Mouse (Mus musculus) adrenal gland, adult (tissue): ENCODE results near the gene Ezh1.

ENCODE experiments used
- DNase-seq, 2 experiments: peaks; one replicate each; pipeline ENCODE4 v3.0.0; 2022 to 2023; ENCODE audit warnings: low spot score in 1 of 2; ENCODE audit not compliant: inconsistent age in 2 of 2

Gene Ezh1

GRCm38 (mm10) chr11:101226065-101226701 lies at the start of gene Ezh1:
TSS of gene Ezh1 (minus strand) at chr11:101226463.
- peak; percentile 91 to 97 for DNase-seq

- no peak for DNase-seq
These were observed 49.0 kb upstream of the Ezh1 start for GRCm38 (mm10) chr11:101275309-101275708.

GRCm38 (mm10) chr11:101272446-101272845 lies 46.2 kb upstream of the Ezh1 start:
- no peak for DNase-seq

- DNase-seq, result no peak
These were observed 43.4 kb upstream of the Ezh1 start for GRCm38 (mm10) chr11:101269577-101270116.

- no peak for DNase-seq
These were observed 39.6 kb upstream of the Ezh1 start for GRCm38 (mm10) chr11:101265906-101266305.

GRCm38 (mm10) chr11:101264954-101265471 lies 38.8 kb upstream of the Ezh1 start:
- DNase-seq, result no peak

- no peak for DNase-seq
These were observed 37.7 kb upstream of the Ezh1 start for GRCm38 (mm10) chr11:101263989-101264280.

- peak in 1 of 2 experiments; percentile 70 for DNase-seq
These were observed 37.1 kb upstream of the Ezh1 start for GRCm38 (mm10) chr11:101263138-101263988.

GRCm38 (mm10) chr11:101262272-101262967 lies 36.2 kb upstream of the Ezh1 start:
- no peak for DNase-seq

- DNase-seq, result no peak
These were observed 34.6 kb upstream of the Ezh1 start for GRCm38 (mm10) chr11:101260826-101261380.

GRCm38 (mm10) chr11:101259948-101260825 lies 33.9 kb upstream of the Ezh1 start, which contains the start of gene Wnk4:
TSS of gene Wnk4 (plus strand) at chr11:101260567.
- DNase-seq, result peak; percentile 68 to 84

GRCm38 (mm10) chr11:101259261-101259712 lies 33.0 kb upstream of the Ezh1 start:
- DNase-seq, result no peak

GRCm38 (mm10) chr11:101255826-101256775 lies 29.8 kb upstream of the Ezh1 start:
- no peak for DNase-seq

- DNase-seq, result peak; percentile 87 to 96
These were observed 27.5 kb upstream of the Ezh1 start, which contains the start of gene Vps25 for GRCm38 (mm10) chr11:101253613-101254389. TSS of gene Vps25 (plus strand) at chr11:101253707.

- peak in 1 of 2 experiments; percentile 64 for DNase-seq
These were observed 26.7 kb upstream of the Ezh1 start for GRCm38 (mm10) chr11:101252941-101253340.

- no peak for DNase-seq
These were observed 24.8 kb upstream of the Ezh1 start for GRCm38 (mm10) chr11:101251031-101251430.

- peak; percentile 63 to 85 for DNase-seq
These were observed 22.2 kb upstream of the Ezh1 start for GRCm38 (mm10) chr11:101248258-101248994.
